Mouse (Mus musculus): Measurements from ENCODE around the gene Actn4. TPM values are rescaled to one million over a fixed set of nuclear protein-coding genes. Genes with fewer than 3 reads are reported as not detected.

Gene Actn4
- total RNA-seq (2022) = 100 to 1,000 TPM; 184 to 285 (median 233) TPM

GRCm38 (mm10) chr7:28961927-28962670 is at the start of gene Actn4:
Actn4 (minus strand) TSS chr7:28962340.
- peak; percentile 98 for DNase-seq

- no peak for DNase-seq
These were observed 46.6 kb upstream of the Actn4 start for GRCm38 (mm10) chr7:29008714-29009113.

- no peak for DNase-seq
These were observed 46.0 kb upstream of the Actn4 start for GRCm38 (mm10) chr7:29008171-29008570.

- DNase-seq = no peak
These were observed 45.3 kb upstream of the Actn4 start for GRCm38 (mm10) chr7:29007224-29008101.

- no peak for DNase-seq
These were observed 38.8 kb upstream of the Actn4 start for GRCm38 (mm10) chr7:29000651-29001605.

- DNase-seq = no peak
These were observed 31.3 kb upstream of the Actn4 start for GRCm38 (mm10) chr7:28993402-28993801.

- no peak for DNase-seq
These were observed 30.9 kb upstream of the Actn4 start for GRCm38 (mm10) chr7:28992997-28993396.

- no peak for DNase-seq
These were observed 29.5 kb upstream of the Actn4 start for GRCm38 (mm10) chr7:28991616-28992015.

- no peak for DNase-seq
These were observed 28.7 kb upstream of the Actn4 start for GRCm38 (mm10) chr7:28990766-28991273.

- DNase-seq = no peak
These were observed 23.1 kb upstream of the Actn4 start for GRCm38 (mm10) chr7:28985207-28985606.

- no peak for DNase-seq
These were observed 22.3 kb upstream of the Actn4 start for GRCm38 (mm10) chr7:28984452-28984851.

- DNase-seq = no peak
These were observed 21.7 kb upstream of the Actn4 start for GRCm38 (mm10) chr7:28983849-28984248.

- no peak for DNase-seq
These were observed 21.0 kb upstream of the Actn4 start for GRCm38 (mm10) chr7:28983141-28983564.

- DNase-seq = no peak
These were observed 20.3 kb upstream of the Actn4 start for GRCm38 (mm10) chr7:28982274-28983013.

GRCm38 (mm10) chr7:28981651-28982273 is 19.6 kb upstream of the Actn4 start, which contains the start of the genes Eif3k and Map4k1:
Eif3k (minus strand) TSS chr7:28981864.
Map4k1 (plus strand) TSS chr7:28982050.
- peak; percentile 97 for DNase-seq

GRCm38 (mm10) chr7:28977556-28977955 is 15.4 kb upstream of the Actn4 start:
- DNase-seq = no peak

- DNase-seq = no peak
These were observed 10.9 kb upstream of the Actn4 start for GRCm38 (mm10) chr7:28973025-28973424.

- no peak for DNase-seq
These were observed 10.4 kb upstream of the Actn4 start for GRCm38 (mm10) chr7:28972542-28972985.

- DNase-seq = no peak
These were observed 9.7 kb upstream of the Actn4 start for GRCm38 (mm10) chr7:28971770-28972269.

- no peak for DNase-seq
These were observed 8.9 kb upstream of the Actn4 start for GRCm38 (mm10) chr7:28971029-28971428.

Data from adrenal gland, adult 8-10 months (tissue).